Mouse (Mus musculus) forebrain, embryonic 16.5 days (tissue): Measurements from ENCODE around the gene Naa30. TPM values are rescaled to one million over a fixed set of nuclear protein-coding genes. Genes with fewer than 3 reads are reported as not detected.
"Not testable (repeated sequence)": the region's sequence is repeated elsewhere in the genome, so short reads cannot be mapped to it uniquely, and the experiment has no call there.

Experiments
- ATAC-seq: fragments of 200-750 bp; cut with Nextera tagmentation; 2 replicates; pipeline ENCODE4 v1.8.0; 2017; ENCODE audit warnings: mild to moderate bottlenecking, moderate library complexity
- H3K27ac ChIP-seq: fragments of 300-500 bp; sonication (generic); 2 replicates; pipeline ENCODE4 v1.5.1; 2014; ENCODE audit warnings: low read length, control low read depth
- H3K27me3 ChIP-seq: fragments of 300-500 bp; sonication (generic); replicated peaks from 2 replicates; pipeline ENCODE4 v1.6.1; 2014; ENCODE audit warnings: low read length; ENCODE audit not compliant: control insufficient read depth, insufficient read depth
- H3K36me3 ChIP-seq: fragments of 300-500 bp; sonication (generic); 2 replicates; pipeline ENCODE4 v1.6.1; 2014; ENCODE audit not compliant: control insufficient read depth, insufficient read depth
- H3K4me1 ChIP-seq: fragments of 300-500 bp; sonication (generic); replicated peaks from 2 replicates; pipeline ENCODE4 v1.6.1; 2014; ENCODE audit warnings: low read length; ENCODE audit not compliant: control insufficient read depth, insufficient read depth
- H3K4me2 ChIP-seq: fragments of 300-500 bp; sonication (generic); 2 replicates; pipeline ENCODE4 v1.6.1; 2014; ENCODE audit warnings: mild to moderate bottlenecking, low read length, control low read depth
- H3K4me3 ChIP-seq: fragments of 300-500 bp; sonication (generic); replicated peaks from 2 replicates; pipeline ENCODE4 v1.5.1; 2014; ENCODE audit warnings: mild to moderate bottlenecking, low read length, control low read depth
- H3K9ac ChIP-seq: fragments of 300-500 bp; sonication (generic); replicated peaks from 2 replicates; pipeline ENCODE4 v1.6.1; 2014; ENCODE audit warnings: low read depth, low read length, control low read depth
- H3K9me3 ChIP-seq: fragments of 300-500 bp; sonication (generic); 2 replicates; pipeline ENCODE4 v1.6.1; 2016; ENCODE audit warnings: low read length; ENCODE audit not compliant: control insufficient read depth
- WGBS: fragments of 180-500 bp; shearing (Covaris S2); extraction: QIAGEN DNeasy Blood & Tissue Kit; methylation state at CpG from one replicate; pipeline ENCODE4 v1.1.7; 2014; 5-methylcytosine and 5-hydroxymethylcytosine counted together
- polyA plus RNA-seq: library from polyadenylated mRNA; unstranded; fragments of >200 nt; fragmentation: Nextera tagmentation; extraction: Ambion mirVana; gene quantifications from 2 replicates; pipeline ENCODE4 v1.2.1, GENCODE M21; 2015

Gene Naa30
- polyA plus RNA-seq, 1 experiment from 2014 or later, result 12.0 TPM

- H3K4me1 ChIP-seq, H3K9ac ChIP-seq, H3K36me3 ChIP-seq, H3K9me3 ChIP-seq, H3K27me3 ChIP-seq, H3K27ac ChIP-seq, H3K4me2 ChIP-seq, H3K4me3 ChIP-seq, ATAC-seq: not testable (repeated sequence)
- WGBS, result 91% methylated on average over 4 of the region's 4 CpGs
These were observed 47.5 kb downstream of the Naa30 start for GRCm38 (mm10) chr14:49219466-49220022.

GRCm38 (mm10) chr14:49221771-49222170, 49.7 kb downstream of the Naa30 start:
- Histone ChIP-seq H3K27me3 (no peaks in the 10 kb centered on the region), H3K4me2 (no peak overlapping the region), H3K4me3 (no peak overlapping the region), H3K27ac (no peak overlapping the region), H3K4me1 (no peaks in the 10 kb centered on the region), H3K36me3 (no peaks in the 10 kb centered on the region), H3K9me3 (no peaks in the 10 kb centered on the region), H3K9ac (no peak overlapping the region)
- ATAC-seq, result no peak
- 82% methylated on average over 2 of the region's 2 CpGs for WGBS

- Histone ChIP-seq H3K9ac (no peak overlapping the region), H3K4me3 (no peak overlapping the region), H3K36me3 (no peaks in the 10 kb centered on the region), H3K4me1 (no peaks in the 10 kb centered on the region), H3K9me3 (no peaks in the 10 kb centered on the region), H3K27me3 (no peaks in the 10 kb centered on the region), H3K27ac (no peak overlapping the region), H3K4me2 (no peak overlapping the region)
- no peak for ATAC-seq
- WGBS, result 78% methylated on average over 7 of the region's 7 CpGs
These were observed 54.4 kb downstream of the Naa30 start for GRCm38 (mm10) chr14:49226471-49226870.

- Histone ChIP-seq H3K36me3 (no peaks in the 10 kb centered on the region), H3K27me3 (no peaks in the 10 kb centered on the region), H3K4me2 (no peak overlapping the region), H3K9ac (no peak overlapping the region), H3K9me3 (no peaks in the 10 kb centered on the region), H3K27ac (no peak overlapping the region), H3K4me3 (no peak overlapping the region), H3K4me1 (no peaks in the 10 kb centered on the region)
- no peak for ATAC-seq
- WGBS, result 67% methylated on average over 11 of the region's 11 CpGs
These were observed 55.0 kb downstream of the Naa30 start for GRCm38 (mm10) chr14:49226986-49227385.

- ATAC-seq, result no peak
These were observed 59.8 kb downstream of the Naa30 start for GRCm38 (mm10) chr14:49231845-49232244.

GRCm38 (mm10) chr14:49234788-49235515, 62.9 kb downstream of the Naa30 start:
- no peak overlapping the region for H3K4me3 ChIP-seq
- no peak overlapping the region for H3K4me2 ChIP-seq
- no peaks in the 10 kb centered on the region for H3K27me3 ChIP-seq
- ATAC-seq, result no peak
- H3K36me3 ChIP-seq, result no peaks in the 10 kb centered on the region
- H3K27ac ChIP-seq, result no peak overlapping the region
- no peaks in the 10 kb centered on the region; the same call in 1 of the 2 replicates for H3K4me1 ChIP-seq
- 55% methylated on average over 9 of the region's 9 CpGs for WGBS
- H3K9ac ChIP-seq, result no peak overlapping the region
- no peaks in the 10 kb centered on the region for H3K9me3 ChIP-seq

More at GRCm38 (mm10) chr14:49231845-49232244, 59.8 kb downstream of the Naa30 start:
- no peak overlapping the region for H3K4me2 ChIP-seq
- 89% methylated on average over 3 of the region's 3 CpGs for WGBS
- no peaks in the 10 kb centered on the region for H3K36me3 ChIP-seq
- H3K4me1 ChIP-seq, result no peaks in the 10 kb centered on the region
- no peaks in the 10 kb centered on the region for H3K9me3 ChIP-seq
- no peak overlapping the region for H3K4me3 ChIP-seq
- no peaks in the 10 kb centered on the region for H3K27me3 ChIP-seq
- no peak overlapping the region for H3K9ac ChIP-seq
- H3K27ac ChIP-seq, result no peak overlapping the region

- peak; percentile 84 for ATAC-seq
- H3K4me1 ChIP-seq, result peaks cover 3% of the 10 kb centered on the region
- H3K36me3 ChIP-seq, result no peaks in the 10 kb centered on the region
- no peak overlapping the region for H3K9ac ChIP-seq
- no peak overlapping the region for H3K27ac ChIP-seq
- no peak overlapping the region for H3K4me2 ChIP-seq
- H3K27me3 ChIP-seq, result no peaks in the 10 kb centered on the region
- H3K9me3 ChIP-seq, result no peaks in the 10 kb centered on the region
- WGBS, result 35% methylated on average over 11 of the region's 11 CpGs
- no peak overlapping the region for H3K4me3 ChIP-seq
These were observed 66.2 kb downstream of the Naa30 start for GRCm38 (mm10) chr14:49238206-49238605.

Other genes starting within 250 kb of the Naa30 start
- gene Ap5m1, start 106.1 kb upstream of the Naa30 start, polyA plus RNA-seq, result 24.2 and 30.8 TPM in 2 replicates
- gene Exoc5, start 105.6 kb upstream of the Naa30 start, polyA plus RNA-seq, result 89.7 and 93.8 TPM in 2 replicates
- 0.24 and 0.42 TPM in 2 replicates for gene ccdc198, start 73.2 kb downstream of the Naa30 start, polyA plus RNA-seq